ENCODE assay signal across 14 mouse cellular contexts in the genomic region with DNA sequence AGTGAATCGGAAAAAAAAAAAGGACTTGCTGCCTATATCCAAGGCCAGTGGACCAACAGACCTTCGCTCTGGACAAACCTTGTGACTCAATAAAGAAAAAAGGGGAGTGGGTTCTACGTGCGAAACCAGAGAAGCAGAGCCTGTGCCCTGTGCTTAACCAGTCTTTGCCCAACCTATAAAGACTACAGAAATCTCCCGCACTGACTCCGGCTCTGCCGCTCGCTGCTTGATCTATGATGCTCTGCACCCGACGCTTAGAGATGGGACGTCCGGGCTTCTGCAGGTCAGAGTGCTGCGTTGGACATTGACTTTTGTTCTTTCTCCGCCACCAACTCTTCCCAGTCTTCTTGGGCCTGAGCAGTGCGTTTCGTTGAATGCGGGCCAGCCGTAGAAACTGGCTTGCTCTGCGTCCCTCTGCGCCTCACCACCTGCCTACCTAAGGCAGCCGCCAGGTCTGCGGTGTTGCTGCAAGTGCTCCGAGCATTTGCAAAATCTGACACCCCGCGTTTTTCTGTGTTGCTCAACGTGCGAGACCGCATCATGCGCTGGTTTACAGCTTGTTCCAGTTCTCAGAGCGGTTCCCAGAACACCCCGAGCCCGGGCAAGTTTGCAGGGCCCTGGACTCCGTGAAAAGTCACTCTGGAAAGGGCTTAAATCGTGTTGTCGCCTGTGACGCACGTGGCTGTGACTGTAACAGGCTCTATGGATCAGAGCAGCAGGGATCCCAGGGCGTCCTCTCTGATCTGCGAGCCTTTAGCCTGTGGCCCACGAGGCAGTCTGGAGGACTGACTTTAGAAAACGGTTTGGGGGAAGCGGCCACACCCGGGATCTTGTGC. TPM values are rescaled to one million over a fixed set of nuclear protein-coding genes. Genes with fewer than 3 reads are reported as not detected.
DNase-seq lines count a peak whose midpoint lies in the region; ATAC-seq and TF ChIP-seq lines count a peak whose summit lies in the region.
"Had no signal": no experiment of that assay in that cellular context is flagged by ENCODE, and none has a peak within 500 bp of the region (broad histone marks: within the 10 kb centered on the region; RNA-seq: fewer than 3 reads in every experiment).

No protein-coding gene starts in this region.

- H3K9me3 ChIP-seq in midbrain, embryonic 14.5 days (ENCODE audit: control insufficient read depth, low read length): no peaks in the 10 kb centered on the region
- H3K9me3 ChIP-seq in midbrain, postnatal 0 days (ENCODE audit: low read length): no peaks in the 10 kb centered on the region
- H3K9me3 ChIP-seq in stomach, postnatal 0 days (ENCODE audit: control insufficient read depth, low read length): 0 out of 2 replicates have a peak, but pooled peaks cover 2% of the 10 kb centered on the region

- peak; percentile 28 for DNase-seq in heart, postnatal 4 days
- no peak for DNase-seq in heart, adult 8-10 months (ENCODE audit: low spot score)
- DNase-seq in midbrain, embryonic 14.5 days: peak; percentile 55
- DNase-seq in midbrain, postnatal 0 days (ENCODE audit: low spot score): no peak
- peak; percentile 40 for DNase-seq in forelimb bud, embryonic 11.5 days (ENCODE audit: low read depth, low spot score)
- no peak for DNase-seq in stomach, postnatal 0 days (ENCODE audit: low spot score)
- DNase-seq in gastrocnemius, adult 2 months: no peak
- DNase-seq in ovary, postnatal 10 days (ENCODE audit: low spot score): no peak
- DNase-seq: cerebellum, adult 11-12 months; liver; right cerebral cortex, postnatal 14 days; thymus, postnatal 36 days had no signal

- WGBS in midbrain, embryonic 14.5 days: 2% methylated on average over 43 of the region's 43 CpGs
- WGBS in midbrain, postnatal 0 days: 1% methylated on average over 43 of the region's 43 CpGs
- 18% methylated on average over 43 of the region's 43 CpGs for WGBS in stomach, postnatal 0 days

- intact Hi-C loops in gastrocnemius, adult 2 months (cut with DNase I): no loop called here

- no peak overlapping the region for H3K4me3 ChIP-seq in midbrain, embryonic 14.5 days (replicated peaks; ENCODE audit: low read depth, low read length)
- no peak overlapping the region for H3K4me3 ChIP-seq in midbrain, postnatal 0 days (ENCODE audit: low read depth, low read length)
- H3K4me3 ChIP-seq in stomach, postnatal 0 days (ENCODE audit: low read depth, low read length): peak overlapping the region; percentile 4
- H3K4me3 ChIP-seq in gastrocnemius, adult 2 months: no peak overlapping the region

- H3K27me3 ChIP-seq in midbrain, embryonic 14.5 days (ENCODE audit: control insufficient read depth, insufficient read depth, low read length): peaks cover 94% of the 10 kb centered on the region
- H3K27me3 ChIP-seq in midbrain, postnatal 0 days (ENCODE audit: insufficient read depth, low read length): peaks cover 78% of the 10 kb centered on the region
- H3K27me3 ChIP-seq in stomach, postnatal 0 days (ENCODE audit: control insufficient read depth, insufficient read depth, low read length): peaks cover 8% of the 10 kb centered on the region
- H3K27me3 ChIP-seq: CH12.LX had no signal

- TF ChIP-seq CTCF in midbrain, postnatal 0 days (IDR thresholded peaks at IDR 0.05): no peak
- TF ChIP-seq CTCF in stomach, postnatal 0 days (IDR thresholded peaks at IDR 0.05; ENCODE audit: low read depth): no peak
- no peak for TF ChIP-seq CTCF in gastrocnemius, adult 2 months (IDR thresholded peaks at IDR 0.05)

- no peak overlapping the region for H3K27ac ChIP-seq in midbrain, embryonic 14.5 days (replicated peaks; ENCODE audit: low read depth, low read length)
- no peak overlapping the region for H3K27ac ChIP-seq in midbrain, postnatal 0 days (ENCODE audit: low read depth, low read length)
- H3K27ac ChIP-seq in stomach, postnatal 0 days (replicated peaks): peak overlapping the region; percentile 30; the same call in 1 of the 2 replicates
- H3K27ac ChIP-seq in gastrocnemius, adult 2 months: no peak overlapping the region

- no peak overlapping the region for H3K4me2 ChIP-seq in midbrain, embryonic 14.5 days (ENCODE audit: low read length)
- H3K4me2 ChIP-seq in midbrain, postnatal 0 days (ENCODE audit: low read depth, low read length, poor library complexity, severe bottlenecking): no peak overlapping the region
- H3K4me2 ChIP-seq in stomach, postnatal 0 days (replicated peaks; ENCODE audit: low read depth): peak overlapping the region; percentile 43

- H3K4me1 ChIP-seq in midbrain, embryonic 14.5 days (ENCODE audit: control insufficient read depth, insufficient read depth, low read length): peaks cover 5% of the 10 kb centered on the region; the same call in 1 of the 2 replicates
- no peaks in the 10 kb centered on the region for H3K4me1 ChIP-seq in midbrain, postnatal 0 days (ENCODE audit: insufficient read depth, low read length)
- H3K4me1 ChIP-seq in stomach, postnatal 0 days (replicated peaks; ENCODE audit: control insufficient read depth, insufficient read depth): no peaks in the 10 kb centered on the region

- no peak for ATAC-seq in midbrain, embryonic 14.5 days (ENCODE audit: low FRiP score, low TSS enrichment)
- no peak for ATAC-seq in midbrain, postnatal 0 days (ENCODE audit: low FRiP score)
- no peak for ATAC-seq in stomach, postnatal 0 days (ENCODE audit: low FRiP score, low TSS enrichment)

- TF ChIP-seq EP300 in stomach, postnatal 0 days (optimal IDR thresholded peaks at IDR 0.05): no peak

- no peak overlapping the region for H3K9ac ChIP-seq in midbrain, embryonic 14.5 days (replicated peaks; ENCODE audit: low read length)
- no peak overlapping the region for H3K9ac ChIP-seq in midbrain, postnatal 0 days (replicated peaks; ENCODE audit: low read length, poor library complexity, severe bottlenecking)
- H3K9ac ChIP-seq in stomach, postnatal 0 days (ENCODE audit: low read length): peak overlapping the region; percentile 52

- H3K36me3 ChIP-seq in midbrain, embryonic 14.5 days (ENCODE audit: control insufficient read depth, insufficient read depth, low read length): no peaks in the 10 kb centered on the region
- H3K36me3 ChIP-seq in midbrain, postnatal 0 days (ENCODE audit: insufficient read depth, low read length): no peaks in the 10 kb centered on the region
- H3K36me3 ChIP-seq in stomach, postnatal 0 days (ENCODE audit: control insufficient read depth, insufficient read depth, low read length): no peaks in the 10 kb centered on the region; the same call in 1 of the 2 replicates

RNA-seq across cellular contexts. Expression of a gene that starts 3.8 kb away (rescaled TPM):
- under 1 TPM; 0.45 to 0.83 TPM for total RNA-seq in heart, postnatal 4 days (2021)
- total RNA-seq in heart, adult 8-10 months (2022): under 1 TPM; 0.23 to 0.38 (median 0.26) TPM
- 0.42 and 0.57 TPM in 2 replicates for polyA plus RNA-seq in midbrain, embryonic 14.5 days (2014; fragmentation: Nextera tagmentation; extraction: Ambion mirVana)
- 0.24 and 1.3 TPM in 2 replicates for total RNA-seq in midbrain, postnatal 0 days (2014; rRNA removed)
- polyA plus RNA-seq in midbrain, postnatal 0 days (2015; fragmentation: Nextera tagmentation; extraction: Ambion mirVana): 0.17 and 0.39 TPM in 2 replicates
- polyA plus RNA-seq in stomach, postnatal 0 days (2015; fragmentation: Nextera tagmentation; extraction: Ambion mirVana): 2.6 and 4.0 TPM in 2 replicates
- total RNA-seq in gastrocnemius, adult 2 months (2021): 10 to 100 TPM; 10.6 to 29.0 TPM
- total RNA-seq: adrenal gland, adult 18-20 months had no signal

Comparison
In these comparisons a context has a peak if more than half of its experiments do, and no peak if none do; other contexts are left out.
1. DNase-seq: peak in heart, postnatal 4 days (single experiment), midbrain, embryonic 14.5 days (single experiment) and forelimb bud, embryonic 11.5 days (single experiment); none in heart, adult 8-10 months (single experiment), midbrain, postnatal 0 days (single experiment), stomach, postnatal 0 days (single experiment), gastrocnemius, adult 2 months (single experiment) and ovary, postnatal 10 days (single experiment).